Mouse (Mus musculus) left cerebral cortex, postnatal 36 days (tissue): ENCODE results near the gene Tspo. TPM values are rescaled to one million over a fixed set of nuclear protein-coding genes. Genes with fewer than 3 reads are reported as not detected.

Experiments
- DNase-seq, 2 experiments: peaks; one replicate each; pipeline ENCODE4 v3.0.0; 2021 to 2022; ENCODE audit warnings: low spot score in 2 of 2, mixed read lengths in 1 of 2
- intact Hi-C: fragments of 180-260 bp; cut with DNase I; formaldehyde crosslinking; loops from one replicate; pipeline ENCODE4 v1.15.1; 2025
- microRNA-seq: library from miRNA; unstranded; fragments of <30 nt; microRNA quantifications from one replicate; pipeline ENCODE4 v1.2.0, GENCODE M21; 2022
- total RNA-seq, 2 experiments: library from RNA; stranded (reverse); gene quantifications; 2 replicates each; pipeline ENCODE4 v1.2.3; 2021

Tspo gene
- total RNA-seq, 2 experiments from 2014 or later, result 4.5 to 5.7 TPM

- intact Hi-C loops, result no loop called here
- DNase-seq, result no peak
These were observed 42.8 kb downstream of the Tspo start for GRCm38 (mm10) chr15:83606216-83606615.

DNA sequence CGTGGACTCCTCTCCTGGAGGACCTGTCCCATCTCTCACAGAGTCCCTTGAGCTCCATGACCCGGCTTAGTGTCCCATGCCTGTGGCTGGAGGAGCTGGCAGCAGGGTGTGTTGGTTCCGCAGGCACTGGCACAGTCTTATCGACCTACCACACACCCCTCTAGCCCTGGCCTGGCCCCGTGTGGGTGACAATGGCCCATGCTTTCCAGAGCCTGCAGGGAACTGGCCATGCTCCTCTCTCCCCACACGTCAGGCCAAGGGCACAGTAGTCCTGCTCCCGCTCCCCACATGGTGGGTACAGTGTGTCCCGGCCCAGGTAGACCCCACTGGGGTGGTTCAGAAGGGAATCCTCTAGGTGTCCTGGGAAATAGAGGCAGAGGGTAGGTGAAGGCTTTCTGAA lies 43.3 kb downstream of the Tspo start:
- no peak for DNase-seq
- intact Hi-C loops, result no loop called here

- intact Hi-C loops, result no loop called here
- DNase-seq, result peak; percentile 40 to 51
These were observed 43.9 kb downstream of the Tspo start for GRCm38 (mm10) chr15:83607115-83607802.

DNA sequence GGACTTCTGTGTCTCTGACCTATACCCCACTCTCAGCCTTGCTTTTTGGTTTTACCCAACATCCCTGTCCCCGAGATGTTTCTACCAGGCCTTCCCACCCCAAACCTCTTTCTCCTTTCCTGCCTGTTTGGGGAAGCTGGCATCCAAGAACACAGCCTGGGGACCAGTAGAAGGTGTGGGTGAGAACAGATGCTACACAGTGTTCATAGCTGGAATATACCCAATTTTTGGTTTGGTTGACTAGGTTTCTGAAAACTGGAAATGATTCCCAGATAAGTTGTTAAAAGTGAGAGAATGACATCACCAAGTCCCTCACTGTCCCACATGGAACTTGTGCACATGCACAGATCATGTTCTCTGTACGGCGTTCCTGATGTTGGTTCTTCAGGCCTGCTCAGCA lies 51.9 kb downstream of the Tspo start:
- DNase-seq, result peak; percentile 32 to 35
- intact Hi-C loops, result no loop called here

Small RNA genes lying within 50 kb of the gene (microRNA-seq; reads per million reads assigned to microRNA genes)
- not detected for gene Gm24575

Other genes starting within 250 kb of the Tspo start
- 10 to 100 TPM; 18.9 to 22.3 TPM for gene Arfgap3, start 213.3 kb upstream of the Tspo start, total RNA-seq
- 100 to 1,000 TPM in 1 of 2 experiments, 10 to 100 TPM in 1; 88.9 to 102 TPM for gene Pacsin2, start 99.0 kb upstream of the Tspo start, total RNA-seq
- gene Ttll1, start 52.7 kb upstream of the Tspo start, total RNA-seq, result 10 to 100 TPM; 49.7 to 52.3 TPM
- not detected for gene Bik, start 36.7 kb upstream of the Tspo start, total RNA-seq
- 10 to 100 TPM; 27.5 to 33.5 TPM for gene Mcat, start 195 bp downstream of the Tspo start, total RNA-seq
- 10 to 100 TPM; 11.7 to 13.8 TPM for gene Ttll12, start 31.6 kb downstream of the Tspo start, total RNA-seq
- 10 to 100 TPM; 68.5 to 71.1 TPM for gene Scube1, start 161.4 kb downstream of the Tspo start, total RNA-seq
- 100 to 1,000 TPM; 194 to 214 TPM for gene Mpped1, start 215.9 kb downstream of the Tspo start, total RNA-seq